Mouse (Mus musculus) myocyte (in vitro differentiated cells): ENCODE data around the gene Hdac9.

Source experiments
- CEBPB ChIP-seq: IDR thresholded peaks from 2 replicates; pipeline ENCODE4 v1.6.1; 2011; ENCODE audit warnings: mild to moderate bottlenecking, moderate library complexity; ENCODE audit not compliant: poor library complexity, insufficient read depth, severe bottlenecking
- E2F4 ChIP-seq: IDR thresholded peaks from one replicate; pipeline ENCODE4 v1.6.1; 2011; ENCODE audit warnings: mild to moderate bottlenecking, control low read depth, moderate library complexity; ENCODE audit not compliant: insufficient read depth
- MAX ChIP-seq: IDR thresholded peaks from one replicate; pipeline ENCODE4 v1.6.1; 2011; ENCODE audit warnings: low read depth, mild to moderate bottlenecking, control low read depth
- MYOD1 ChIP-seq, 3 experiments: IDR thresholded peaks; one replicate each; pipeline ENCODE4 v1.6.1; 2011; ENCODE audit warnings: control low read depth in 2 of 3, low read depth in 2 of 3, mild to moderate bottlenecking in 2 of 3, moderate library complexity in 1 of 3; ENCODE audit not compliant: insufficient read length in 2 of 3, control insufficient read depth in 1 of 3
- MYOG ChIP-seq, 3 experiments: IDR thresholded peaks; one replicate each; pipeline ENCODE4 v1.6.1; 2011; ENCODE audit warnings: control low read depth in 2 of 3, low read depth in 2 of 3, mild to moderate bottlenecking in 2 of 3; ENCODE audit not compliant: insufficient read length in 2 of 3, control insufficient read depth in 1 of 3, insufficient read depth in 1 of 3
- POLR2A ChIP-seq: IDR thresholded peaks from one replicate; pipeline ENCODE4 v1.6.1; 2011; ENCODE audit warnings: low read depth, mild to moderate bottlenecking, control low read depth, moderate library complexity; ENCODE audit not compliant: insufficient read length
- POLR2AphosphoS2 ChIP-seq: IDR thresholded peaks from one replicate; pipeline ENCODE4 v1.6.1; 2011; ENCODE audit warnings: low read depth, control low read depth; ENCODE audit not compliant: insufficient read length
- REST ChIP-seq: IDR thresholded peaks from one replicate; pipeline ENCODE4 v1.6.1; 2011; ENCODE audit warnings: mild to moderate bottlenecking, control low read depth, moderate library complexity; ENCODE audit not compliant: insufficient read depth, insufficient read length
- TCF12 ChIP-seq: IDR thresholded peaks from one replicate; pipeline ENCODE4 v1.6.1; 2011; ENCODE audit warnings: mild to moderate bottlenecking, control low read depth; ENCODE audit not compliant: poor library complexity, insufficient read depth, severe bottlenecking
- USF1 ChIP-seq: IDR thresholded peaks from one replicate; pipeline ENCODE4 v1.6.1; 2011; ENCODE audit warnings: low read depth, mild to moderate bottlenecking, control low read depth, moderate library complexity

DNA sequence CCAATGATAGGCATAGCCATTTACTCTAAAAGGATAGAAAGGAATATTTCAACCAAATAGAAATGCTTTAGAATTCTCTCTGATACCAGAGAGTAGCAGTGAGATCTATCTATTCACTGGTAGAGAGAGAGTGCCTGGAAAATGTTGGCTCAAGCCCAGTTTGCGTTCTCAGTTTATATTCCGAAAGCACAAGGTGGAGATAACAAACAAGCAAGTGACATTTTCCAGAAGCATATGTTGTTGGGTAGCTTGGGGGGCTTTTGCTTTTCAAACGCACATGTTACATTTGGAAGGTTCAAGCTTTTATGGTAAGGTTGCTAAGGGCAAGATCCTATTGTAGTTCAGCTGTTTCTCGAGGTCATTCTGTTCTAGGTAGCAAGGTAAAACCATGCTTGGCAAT is 657.2 kb downstream of the Hdac9 start:
- TF ChIP-seq POLR2AphosphoS2 (no peak), POLR2A (no peak), REST (no peak), MYOD1 (IDR thresholded peaks at IDR 0.05; ENCODE audit: control insufficient read depth in 1 of 3, insufficient read length in 2 of 3, low read depth in 2 of 3) (no peak), MYOG (IDR thresholded peaks at IDR 0.05; ENCODE audit: control insufficient read depth in 1 of 3, insufficient read depth in 1 of 3, insufficient read length in 2 of 3, low read depth in 2 of 3) (no peak), TCF12 (no peak), MAX (no peak), E2F4 (no peak), CEBPB (no peak), USF1 (no peak)
